Mouse (Mus musculus) cerebellum, adult 9-11 months (tissue): ENCODE data around the gene Klhl3.
A peak's percentile ranks its signal among the peaks of the same experiment; 100 is the strongest.

Experiments
- DNase-seq: peaks from one replicate; pipeline ENCODE4 v3.0.0; 2022

The Klhl3 gene

DNA sequence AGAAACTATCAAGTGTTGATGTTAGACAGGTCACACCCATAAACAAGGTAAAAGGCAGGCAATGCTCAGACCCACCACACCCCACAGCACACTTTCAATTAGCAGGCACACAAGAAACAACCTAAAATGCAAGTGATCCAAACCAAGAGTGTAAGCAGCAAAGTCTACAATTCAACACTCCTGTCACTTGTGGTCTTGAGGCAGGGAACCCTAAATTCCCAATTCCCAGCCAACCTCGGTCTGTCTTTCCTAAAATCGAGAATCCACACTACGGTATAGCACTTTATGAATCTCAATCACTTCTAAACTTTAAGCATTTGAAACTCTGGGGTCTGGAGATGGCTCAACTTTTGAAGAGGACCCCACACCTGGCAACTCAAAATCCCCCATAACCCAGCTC lies 10.9 kb upstream of the Klhl3 start:
- DNase-seq = no peak

- no peak for DNase-seq
Observed at GRCm38 (mm10) chr13:58123381-58123780, 10.0 kb upstream of the Klhl3 start.

GRCm38 (mm10) chr13:58122786-58123297 lies 9.4 kb upstream of the Klhl3 start:
- DNase-seq = no peak

DNA sequence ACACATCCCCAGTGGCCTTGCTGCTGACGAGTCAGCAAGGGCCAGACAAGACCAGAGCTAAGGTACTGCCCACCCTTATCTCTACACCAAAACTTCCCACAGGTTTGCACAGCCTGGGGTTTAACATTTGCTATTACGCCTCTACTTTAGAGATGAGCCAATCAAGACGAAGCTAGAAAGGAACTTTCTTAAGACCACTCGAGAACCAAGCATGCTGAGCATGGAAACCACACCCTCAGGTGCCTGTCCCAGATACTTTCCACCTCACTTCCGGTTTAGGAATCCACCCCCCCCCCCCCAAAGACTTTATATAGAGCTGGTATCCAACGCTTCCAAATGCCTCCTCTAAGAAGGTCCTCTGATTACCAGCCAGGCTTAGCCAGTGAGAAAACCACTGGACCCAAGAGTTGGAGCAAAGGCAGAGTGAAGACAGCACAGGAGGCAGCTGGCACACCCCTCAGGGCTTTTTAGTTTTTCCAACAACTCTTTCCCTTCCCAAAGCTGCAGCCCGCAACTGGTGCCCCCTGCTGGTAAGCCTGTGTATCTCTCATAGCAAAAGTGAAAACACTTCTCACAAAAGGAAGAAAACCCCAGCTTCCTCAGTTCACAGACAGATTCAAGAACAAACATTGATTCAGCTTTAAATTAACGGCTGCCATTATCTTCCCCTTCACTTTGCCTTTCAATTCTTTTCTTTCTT lies 4.1 kb upstream of the Klhl3 start:
- DNase-seq = peak; percentile 63

GRCm38 (mm10) chr13:58116801-58117200 lies 3.4 kb upstream of the Klhl3 start:
- no peak for DNase-seq

DNA sequence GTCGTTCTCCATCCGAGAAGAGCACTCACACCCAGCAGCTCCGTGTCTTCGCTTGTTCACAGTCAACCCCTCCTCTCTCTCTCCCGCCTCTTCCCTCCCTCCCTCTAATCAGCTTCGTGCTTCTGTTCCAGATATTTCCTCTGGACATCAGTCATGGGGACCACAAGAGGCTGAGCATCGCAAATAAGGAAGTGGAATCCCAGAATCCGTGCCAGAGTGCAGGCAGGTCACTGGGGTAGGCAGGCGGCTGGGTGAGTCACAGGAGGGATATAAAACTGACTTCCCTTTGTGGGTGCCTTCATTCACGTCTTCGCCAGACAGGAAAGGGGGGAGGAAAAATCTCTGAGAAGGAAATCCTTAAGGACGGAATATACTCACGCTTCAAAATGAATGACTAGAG lies 1.8 kb upstream of the Klhl3 start:
- no peak for DNase-seq

- peak; percentile 62 for DNase-seq
Observed at GRCm38 (mm10) chr13:58112601-58113041, 771 bp downstream of the Klhl3 start.

DNA sequence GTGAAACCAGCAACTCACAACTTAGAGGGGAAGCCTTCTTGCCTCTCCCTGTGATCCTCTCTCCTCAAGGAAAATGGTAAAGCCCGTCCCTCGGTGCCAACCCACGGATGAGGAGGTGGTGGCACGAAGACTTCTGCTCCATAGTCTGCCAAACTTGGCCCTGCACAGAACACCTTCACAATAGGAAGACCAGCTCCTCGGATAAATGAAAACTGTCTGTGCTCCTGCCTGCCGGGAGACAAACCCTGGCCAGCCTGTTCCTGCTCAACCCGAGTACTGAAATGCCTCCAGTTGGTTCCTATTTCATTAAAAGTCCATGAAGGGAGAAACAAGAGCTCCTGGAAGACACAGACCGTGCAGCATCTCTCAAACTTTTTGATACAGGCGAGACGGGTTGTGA lies 1.2 kb downstream of the Klhl3 start:
- peak; percentile 50 for DNase-seq

DNA sequence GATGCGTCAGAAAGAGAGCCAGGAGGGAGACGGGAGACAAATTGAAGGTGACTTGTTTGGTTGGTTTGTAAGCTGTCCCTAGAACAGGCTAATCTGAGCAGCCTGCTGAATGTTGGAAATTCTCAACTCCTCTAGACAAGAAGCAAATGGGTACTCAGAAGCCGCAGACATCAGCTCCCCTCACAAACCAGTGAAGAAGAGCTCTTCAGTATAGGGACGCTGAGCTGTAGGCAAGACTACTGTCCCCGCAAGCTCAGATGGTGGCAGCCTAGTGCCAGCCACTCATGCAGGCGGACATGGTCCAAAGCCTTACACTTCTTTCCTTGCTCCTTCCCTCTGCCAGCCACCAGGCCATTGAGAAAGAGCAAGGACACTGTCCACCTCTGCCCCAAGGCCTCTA lies 2.1 kb downstream of the Klhl3 start:
- no peak for DNase-seq

DNA sequence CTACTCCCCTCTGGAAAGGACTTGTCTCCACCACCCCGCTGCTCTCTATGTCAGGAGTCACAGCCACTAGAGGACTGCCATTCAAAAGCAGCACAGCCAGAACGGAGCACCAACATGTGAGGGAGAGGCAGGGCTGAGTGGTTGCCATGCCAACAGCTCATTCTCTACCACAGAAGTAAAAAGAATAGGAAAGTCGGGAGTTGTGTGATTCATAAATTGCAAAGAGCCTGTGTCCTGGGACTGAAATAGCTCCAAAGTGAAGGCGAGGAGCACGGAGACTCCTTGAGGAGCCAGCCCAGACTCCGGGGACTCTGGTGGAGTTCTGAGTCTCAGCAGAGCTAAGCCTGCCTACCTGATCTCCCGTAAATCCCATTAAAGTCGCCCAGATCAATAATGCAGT lies 22.7 kb downstream of the Klhl3 start:
- DNase-seq = no peak

GRCm38 (mm10) chr13:58084396-58084795 lies 29.0 kb downstream of the Klhl3 start:
- DNase-seq = peak; percentile 47

GRCm38 (mm10) chr13:58083521-58083920 lies 29.9 kb downstream of the Klhl3 start:
- DNase-seq = no peak

GRCm38 (mm10) chr13:58083048-58083447 lies 30.3 kb downstream of the Klhl3 start:
- DNase-seq = no peak

DNA sequence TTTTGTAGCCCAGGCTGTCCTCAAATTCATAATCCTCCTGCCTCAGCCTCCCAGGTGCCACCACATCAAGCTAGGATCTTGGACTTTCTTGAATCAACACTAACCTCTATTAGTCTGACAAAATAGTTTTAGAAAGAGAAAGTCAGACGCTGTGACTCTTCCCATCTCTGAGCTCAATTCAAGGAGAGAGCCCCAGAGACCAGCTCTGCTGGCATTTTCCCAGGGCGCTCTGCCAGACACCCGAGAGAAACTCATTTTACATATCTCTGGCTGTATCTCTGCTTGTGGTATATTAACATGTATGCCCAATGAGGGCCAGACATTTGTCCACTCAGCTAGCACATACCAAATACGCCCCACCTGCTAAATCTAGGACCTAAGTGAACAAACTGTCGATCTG lies 35.0 kb downstream of the Klhl3 start:
- no peak for DNase-seq

GRCm38 (mm10) chr13:58074881-58075280 lies 38.5 kb downstream of the Klhl3 start:
- DNase-seq = peak; percentile 56

DNA sequence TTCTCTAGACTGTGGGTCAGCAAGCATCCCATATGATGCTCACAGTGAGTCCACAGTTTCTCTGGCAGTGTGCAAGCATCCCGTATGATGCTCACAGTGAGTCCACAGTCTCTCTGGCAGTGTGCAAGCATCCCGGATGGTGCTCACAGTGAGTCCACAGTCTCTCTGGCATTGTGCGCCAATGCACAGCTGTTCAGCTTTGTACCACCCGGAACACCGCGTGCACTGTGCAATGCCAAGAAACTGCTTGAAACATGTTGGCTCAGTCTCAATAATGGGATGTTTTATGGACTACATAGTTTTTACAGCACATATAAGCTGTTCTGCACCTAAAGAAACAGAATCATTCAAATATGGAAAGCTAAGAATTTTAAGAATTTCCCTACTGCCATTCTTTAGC lies 38.9 kb downstream of the Klhl3 start:
- peak; percentile 73 for DNase-seq

DNA sequence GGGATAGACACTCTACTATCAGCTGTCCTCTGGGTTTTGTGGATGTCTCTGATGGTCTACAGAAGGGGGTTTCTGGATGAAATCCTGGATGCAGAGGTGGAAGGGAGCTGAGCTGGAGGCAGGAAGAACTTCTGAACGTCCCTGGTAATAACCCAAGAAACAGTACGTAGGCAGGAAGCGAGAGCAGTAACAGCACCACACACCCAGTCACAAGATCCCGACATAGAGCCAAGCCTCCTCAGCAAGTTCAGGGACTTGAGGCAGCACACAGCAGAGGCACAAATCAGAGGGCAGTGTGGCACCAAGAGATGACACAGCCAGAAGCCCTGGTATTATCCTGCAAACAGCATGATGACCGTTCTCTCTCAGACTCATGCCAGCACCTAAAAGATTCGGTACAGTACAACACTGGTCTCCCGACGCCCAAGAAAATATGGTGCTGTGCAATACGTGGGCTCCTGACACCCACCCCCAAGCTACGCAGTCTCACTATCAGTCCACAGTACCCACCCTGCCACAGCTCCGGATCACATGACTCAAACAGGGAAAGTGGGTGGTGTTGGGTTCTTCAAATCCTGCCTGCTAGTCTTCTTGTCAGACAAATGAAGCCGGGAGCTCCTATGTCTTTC lies 40.0 kb downstream of the Klhl3 start:
- no peak for DNase-seq

DNA sequence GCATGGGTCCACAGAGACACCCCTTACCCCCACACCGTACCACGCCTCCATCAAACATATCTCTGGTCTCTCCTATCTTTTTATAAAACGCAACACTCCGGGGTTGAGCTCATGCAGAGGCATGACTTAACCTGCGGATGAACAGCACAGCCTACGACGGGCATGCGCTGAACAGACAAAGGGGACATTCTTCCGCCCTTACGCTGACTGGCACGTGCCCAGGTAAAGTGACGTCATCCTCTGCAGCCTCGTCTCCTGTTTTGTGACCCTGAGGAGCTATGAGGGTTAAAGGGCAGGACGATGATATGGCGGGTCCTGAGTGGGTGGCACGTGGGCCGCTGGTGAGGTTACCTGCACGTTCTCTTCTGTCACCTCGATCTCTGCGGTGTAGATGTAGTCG lies 42.2 kb downstream of the Klhl3 start:
- no peak for DNase-seq

GRCm38 (mm10) chr13:58070504-58070903 lies 42.9 kb downstream of the Klhl3 start:
- no peak for DNase-seq

DNA sequence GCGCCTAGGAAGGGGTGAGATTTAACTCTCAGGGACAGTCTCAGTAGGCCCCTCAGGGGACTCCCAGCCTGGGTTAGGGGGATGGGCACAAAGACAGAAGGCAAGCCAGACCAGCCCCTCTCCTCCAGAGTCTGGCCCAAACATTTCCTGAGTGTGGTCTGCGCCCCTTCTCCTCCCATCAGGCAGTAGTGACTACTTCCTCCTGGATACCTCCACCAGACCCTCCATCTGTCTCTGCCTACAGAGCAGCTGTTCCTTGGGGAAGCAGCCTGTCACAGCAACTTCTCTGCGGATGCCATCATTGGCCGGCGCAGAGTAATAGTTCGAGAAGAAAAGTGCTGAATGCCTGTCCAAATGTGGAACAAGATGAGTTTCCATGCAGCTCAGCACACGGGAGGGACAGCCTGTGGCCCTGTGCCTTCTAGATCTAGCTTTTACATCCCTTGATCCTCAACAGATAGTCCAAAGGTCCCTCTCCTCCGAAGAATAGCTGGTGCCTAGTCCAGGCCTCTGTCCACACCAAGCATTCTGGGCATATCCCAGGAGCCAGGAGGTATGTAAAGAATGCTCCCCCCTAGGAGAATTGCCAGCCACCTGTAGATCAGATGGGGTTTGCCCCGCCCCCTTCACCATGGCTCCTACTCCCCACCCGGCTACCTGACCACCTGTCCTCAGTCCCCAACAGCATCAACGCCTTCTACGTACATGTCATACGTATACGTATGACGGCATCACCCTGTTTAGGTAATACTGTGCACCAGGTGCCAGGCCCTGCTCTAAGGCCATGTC lies 44.8 kb downstream of the Klhl3 start:
- DNase-seq = no peak

DNA sequence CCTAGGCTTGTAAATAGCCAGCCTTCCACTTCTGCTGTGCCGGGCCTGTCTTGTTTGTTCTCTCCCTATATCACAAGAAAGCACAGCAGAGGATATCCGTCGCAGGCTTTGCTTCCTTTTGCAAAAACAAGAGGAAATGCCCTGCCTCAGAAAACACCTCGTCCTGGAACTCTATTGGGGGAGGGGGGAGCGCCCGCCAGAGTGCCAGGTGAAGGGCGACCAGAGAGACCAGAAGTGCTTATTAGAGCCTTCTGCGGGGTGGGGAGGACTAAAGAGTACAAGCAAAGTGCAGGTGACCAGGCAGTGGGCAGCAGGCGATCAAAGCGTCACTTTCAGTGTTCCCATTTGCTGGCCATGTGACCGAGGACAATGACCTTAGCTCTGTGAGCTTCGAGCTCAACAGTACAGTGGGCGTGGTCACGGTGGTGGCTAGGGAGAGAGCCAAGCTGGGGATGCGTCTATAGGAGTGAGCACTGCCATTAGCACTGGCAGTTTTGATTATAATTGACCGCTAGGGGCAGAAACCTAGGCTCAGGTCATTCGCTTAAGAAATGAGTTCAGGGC lies 45.8 kb downstream of the Klhl3 start:
- no peak for DNase-seq

- DNase-seq = no peak
Observed at GRCm38 (mm10) chr13:58066496-58067389, 46.6 kb downstream of the Klhl3 start.
